Mouse (Mus musculus): Measurements from ENCODE around the gene Fbxl7. TPM values are rescaled to one million over a fixed set of nuclear protein-coding genes. Genes with fewer than 3 reads are reported as not detected.

Fbxl7 gene
- 10 to 100 TPM; 10.5 to 18.8 (median 12.4) TPM for total RNA-seq (2022)

DNA sequence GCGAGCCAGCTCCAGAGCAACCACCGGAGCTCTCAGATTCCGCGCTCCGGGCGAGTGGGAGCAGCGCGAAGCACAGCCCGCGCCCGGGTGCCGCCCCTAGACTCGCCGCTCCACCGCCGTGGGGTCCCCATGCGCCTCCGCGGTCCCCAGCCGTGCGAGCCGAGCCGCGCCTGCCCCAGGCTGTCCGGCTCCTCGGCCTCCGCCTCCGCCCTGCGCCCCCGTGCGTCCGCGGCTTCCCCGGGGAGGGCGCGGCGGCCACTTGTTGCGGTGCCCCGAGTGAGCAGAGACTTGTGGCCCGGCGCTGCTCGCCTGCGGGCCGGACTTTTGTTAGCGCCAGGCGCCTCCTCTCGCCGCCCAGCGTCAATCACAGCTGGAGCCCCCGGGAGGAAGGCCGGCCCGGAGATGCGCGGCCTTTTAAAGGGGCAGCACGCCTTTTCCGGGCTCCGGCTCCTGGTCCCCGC, at the start of gene Fbxl7:
TSS of gene Fbxl7 (minus strand) at position 330 of the 461 bp plus-strand sequence.
- peak; percentile 85 for DNase-seq

DNA sequence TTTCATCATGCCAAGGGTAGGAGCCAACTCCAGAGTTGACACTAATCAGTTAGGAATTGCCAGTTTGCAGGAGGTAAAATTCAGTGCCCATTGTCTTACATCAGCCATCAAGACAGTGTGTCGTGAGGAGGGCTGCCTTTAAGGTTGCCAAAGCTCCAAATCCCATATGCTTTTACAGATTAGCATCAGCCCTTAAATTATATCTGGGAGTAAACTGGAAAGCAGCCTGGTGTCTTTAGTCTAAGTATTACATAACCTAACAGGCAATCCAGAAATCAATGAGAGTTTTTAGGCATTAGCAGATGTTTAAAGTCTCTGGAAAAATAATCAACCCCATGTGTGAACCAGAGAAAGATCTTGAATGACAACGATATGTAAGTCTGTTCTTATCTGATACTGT, 26.6 kb upstream of the Fbxl7 start:
- no peak for DNase-seq

DNA sequence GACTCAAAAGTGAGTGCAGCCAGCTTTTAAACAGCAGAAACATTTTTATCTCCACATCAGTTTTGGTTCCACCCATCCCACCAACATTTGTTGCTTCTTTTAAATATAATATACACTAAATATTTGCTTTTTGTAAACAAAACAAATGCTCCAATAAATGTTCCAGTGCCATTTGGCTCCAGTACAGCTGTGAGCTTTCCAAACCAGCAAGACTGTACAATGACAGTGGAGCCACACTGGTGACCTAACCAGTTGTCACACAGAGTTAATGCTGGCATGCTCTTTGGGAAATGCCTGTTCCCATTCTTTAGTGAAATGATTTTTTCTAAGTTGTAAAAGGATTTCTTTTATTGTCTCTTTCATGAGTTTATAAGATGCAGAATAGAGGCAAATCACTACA, 18.0 kb upstream of the Fbxl7 start:
- no peak for DNase-seq

DNA sequence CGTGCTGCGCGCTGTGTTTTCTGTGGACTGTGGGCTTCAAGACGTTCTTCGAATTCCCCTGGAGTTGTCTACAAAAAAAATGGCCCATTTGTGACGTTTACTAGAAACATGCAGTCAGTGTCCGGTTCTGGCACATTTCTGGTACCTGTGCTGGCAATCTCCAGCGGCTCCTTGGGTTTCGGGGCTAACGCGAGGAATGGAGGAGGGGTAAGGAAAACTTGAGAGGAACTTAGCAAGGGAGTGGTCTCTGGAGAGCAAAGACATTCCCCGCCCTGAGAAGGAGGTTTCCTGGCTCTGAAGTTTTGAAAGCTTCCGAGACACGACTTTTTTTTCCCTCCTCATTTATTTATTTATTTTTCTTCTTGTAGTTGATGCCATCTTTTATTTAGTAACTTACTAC, 381 bp upstream of the Fbxl7 start:
- no peak for DNase-seq

DNA sequence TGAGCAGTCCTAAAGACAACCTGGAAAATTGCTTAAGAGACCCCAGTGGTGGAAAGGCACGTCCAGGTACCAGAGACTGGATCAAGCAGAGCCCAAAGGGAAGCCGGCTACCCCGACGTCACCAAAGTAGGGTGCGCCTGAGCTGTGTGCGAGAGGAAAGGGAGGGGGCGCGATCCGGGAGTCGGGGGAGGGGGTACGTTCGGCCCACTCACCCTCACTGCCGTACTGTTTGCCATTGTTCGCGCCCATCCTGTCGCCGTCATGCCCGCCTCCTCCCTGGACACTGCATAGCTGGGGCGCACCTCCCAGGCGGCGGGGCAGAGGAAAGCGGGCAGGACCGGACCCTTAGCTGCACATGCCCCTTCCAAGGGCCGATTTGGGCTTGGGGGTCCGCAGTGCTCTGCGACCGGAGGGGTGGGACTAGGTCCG, 565 bp downstream of the Fbxl7 start:
- peak; percentile 12 for DNase-seq

DNA sequence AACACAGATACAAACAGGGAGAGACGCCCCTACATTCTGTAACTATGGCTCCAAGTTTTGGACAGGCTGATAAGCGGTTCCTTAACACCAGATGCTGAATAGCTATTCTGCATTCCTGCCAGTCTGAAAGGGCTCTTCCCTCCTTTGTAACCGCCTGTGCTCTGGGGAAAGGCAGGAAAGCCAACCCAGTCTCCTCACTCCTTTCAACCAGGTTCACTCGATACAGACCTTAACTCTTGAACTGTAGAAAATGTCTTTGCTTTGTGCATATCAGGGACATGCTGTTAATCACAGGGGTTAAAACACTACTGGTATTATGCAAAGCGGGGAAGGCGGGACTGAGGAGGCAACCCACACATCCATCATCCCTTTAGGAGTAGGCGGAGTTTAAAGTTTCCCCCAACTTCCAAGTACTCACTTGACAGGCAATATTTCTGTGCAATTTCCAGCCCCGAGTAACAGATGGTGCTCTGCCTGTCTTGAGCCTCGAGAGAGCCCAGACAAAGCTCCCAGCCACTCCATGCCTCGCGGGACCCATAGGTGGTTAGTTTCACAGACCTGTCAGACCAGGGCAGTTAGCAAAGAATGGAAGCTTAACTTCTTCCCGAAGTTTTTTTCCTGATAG, 1.2 kb downstream of the Fbxl7 start:
- DNase-seq, result peak; percentile 58

DNA sequence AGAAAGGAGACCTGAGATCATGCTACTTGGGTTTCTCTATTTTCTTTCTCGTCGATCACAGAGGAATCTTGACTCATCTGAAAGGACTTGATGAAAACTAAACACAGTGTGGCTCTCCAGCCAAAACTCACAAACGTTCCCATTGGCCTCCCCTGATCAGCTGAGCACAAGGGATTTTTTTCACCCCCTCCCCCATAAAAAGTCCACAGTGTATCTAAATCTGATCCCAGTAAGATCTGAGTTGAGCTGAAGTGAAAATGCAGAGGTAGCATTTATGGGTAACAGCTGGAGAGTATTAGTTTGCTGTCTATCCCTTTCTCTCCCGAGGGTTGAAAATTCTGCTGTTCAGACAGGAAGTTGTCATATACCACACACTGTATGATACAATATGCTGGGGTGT, 2.2 kb downstream of the Fbxl7 start:
- DNase-seq, result no peak

DNA sequence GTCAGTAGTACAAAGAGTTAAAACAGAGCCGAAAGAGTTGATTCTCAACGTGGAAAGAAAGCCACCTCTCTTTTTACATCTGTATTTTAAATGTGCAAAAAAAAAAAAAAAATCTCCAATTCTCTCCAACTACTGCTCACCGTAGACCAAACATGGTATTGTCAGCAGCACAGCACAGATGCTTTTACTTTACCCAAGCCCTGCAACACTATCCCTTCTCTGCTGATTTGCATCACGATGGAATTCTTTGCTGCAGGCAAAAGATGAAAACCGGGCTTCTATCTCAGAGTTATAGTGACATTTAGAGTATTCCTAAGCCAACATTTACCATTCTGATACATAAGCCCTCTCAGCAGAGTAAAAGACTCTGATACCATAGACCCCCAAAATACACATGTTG, 5.4 kb downstream of the Fbxl7 start:
- no peak for DNase-seq

DNA sequence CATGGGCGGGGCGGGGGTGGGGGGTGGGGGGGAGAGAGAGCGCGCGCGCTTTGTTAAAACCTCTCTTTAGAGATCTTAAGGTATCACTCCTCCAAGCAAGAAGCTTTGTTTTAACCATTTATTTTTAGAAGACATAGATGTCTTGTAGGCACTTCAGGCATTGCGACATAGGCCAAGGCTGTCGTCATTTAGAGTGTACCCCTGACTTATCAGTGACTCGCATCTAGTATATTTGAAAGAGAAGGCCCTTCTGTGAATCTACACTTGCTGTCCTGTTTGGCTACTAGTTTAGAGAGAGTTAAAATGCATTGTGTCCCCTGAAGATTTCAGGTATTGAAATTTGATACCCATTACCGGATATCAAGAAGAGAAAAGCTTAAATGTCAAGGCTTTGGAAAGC, 7.2 kb downstream of the Fbxl7 start:
- no peak for DNase-seq

DNA sequence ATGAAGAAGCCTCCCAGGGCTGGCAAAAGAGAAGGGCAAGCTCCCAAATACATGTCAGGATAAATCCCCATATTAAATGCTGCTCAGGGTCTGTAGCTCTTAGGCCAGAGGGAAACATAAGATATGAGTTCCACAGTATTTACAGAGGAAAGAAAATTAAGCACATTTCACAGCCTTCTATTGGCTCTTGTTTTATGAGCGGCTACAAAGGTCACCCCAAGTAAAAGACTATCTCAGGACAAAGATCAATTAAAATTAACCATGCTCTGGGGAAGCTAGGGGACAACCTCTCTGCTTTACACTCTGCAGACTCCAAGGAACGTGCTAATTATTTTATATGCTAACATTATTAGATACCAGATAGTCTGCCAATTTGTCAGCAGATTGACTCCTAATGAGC, 9.4 kb downstream of the Fbxl7 start:
- DNase-seq, result no peak

DNA sequence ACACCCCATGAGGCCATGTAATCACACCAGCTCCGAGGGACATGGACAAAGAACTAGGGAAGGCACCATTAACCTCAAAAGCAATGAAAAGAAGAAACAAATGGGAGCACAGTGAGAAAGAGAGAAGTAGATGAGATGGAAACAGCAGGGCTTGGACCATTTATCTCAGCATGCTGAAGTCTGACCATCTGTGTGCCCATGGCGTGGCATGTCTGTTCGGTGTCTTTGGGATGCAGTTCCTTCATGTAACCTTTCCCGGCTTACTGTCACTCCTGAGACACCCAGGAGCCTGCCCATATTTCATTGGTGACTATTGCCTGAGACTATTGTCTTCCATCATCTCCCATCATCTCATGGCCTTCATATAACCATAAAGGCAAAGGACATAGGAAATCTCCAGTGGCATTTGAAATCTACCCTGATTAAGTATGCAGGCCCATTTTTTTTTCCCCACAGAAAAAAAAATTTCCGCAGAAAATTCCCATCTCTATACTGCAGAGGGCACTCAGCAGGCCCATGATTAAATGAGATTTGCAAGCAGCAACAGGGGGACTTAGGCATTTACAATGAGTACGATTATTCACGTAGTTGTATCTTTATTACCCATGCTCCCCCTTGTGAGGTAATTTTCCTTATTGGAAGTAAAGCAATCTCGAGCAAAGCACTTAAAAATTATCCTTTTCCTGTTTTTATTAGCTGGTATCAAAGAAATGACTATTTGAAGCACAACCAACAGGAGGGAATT, 15.0 kb downstream of the Fbxl7 start:
- no peak for DNase-seq

DNA sequence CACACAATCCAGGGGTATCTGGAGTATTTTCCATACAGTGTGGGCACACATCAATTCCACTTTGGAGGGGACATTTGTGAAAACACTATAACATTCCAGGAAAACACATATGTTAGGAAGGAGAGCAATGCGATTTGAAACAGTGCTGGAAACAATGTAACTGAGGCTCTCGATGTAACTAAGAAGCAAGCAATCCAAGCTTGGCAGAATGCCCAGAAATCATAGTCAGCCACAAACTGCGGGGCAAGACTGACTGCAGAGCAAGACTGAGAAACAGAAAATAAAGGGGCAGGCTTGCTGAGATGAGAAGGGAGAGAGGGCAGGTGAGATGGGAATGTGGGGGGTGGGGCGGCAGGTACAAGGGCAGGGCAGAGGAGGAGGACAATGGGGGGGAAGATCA, 19.7 kb downstream of the Fbxl7 start:
- DNase-seq, result peak; percentile 30

DNA sequence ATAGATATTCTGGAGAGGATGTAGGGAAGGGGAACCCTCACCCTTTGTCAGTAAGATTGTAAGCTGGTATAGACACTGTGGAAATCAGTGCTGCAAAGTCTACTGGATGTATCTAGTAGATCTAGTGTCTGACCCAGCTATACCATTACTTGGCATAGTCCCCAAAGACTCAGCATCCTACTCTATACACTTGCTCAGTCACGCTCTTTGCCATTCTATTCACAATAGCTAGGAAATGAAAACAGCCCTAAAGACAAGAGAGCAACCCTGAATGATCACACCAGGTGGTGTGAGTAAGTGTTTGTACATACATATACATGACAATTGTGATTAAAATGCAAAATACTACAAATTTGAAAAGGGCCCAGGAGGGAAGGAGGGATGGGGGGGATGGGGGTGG, 23.1 kb downstream of the Fbxl7 start:
- no peak for DNase-seq

DNA sequence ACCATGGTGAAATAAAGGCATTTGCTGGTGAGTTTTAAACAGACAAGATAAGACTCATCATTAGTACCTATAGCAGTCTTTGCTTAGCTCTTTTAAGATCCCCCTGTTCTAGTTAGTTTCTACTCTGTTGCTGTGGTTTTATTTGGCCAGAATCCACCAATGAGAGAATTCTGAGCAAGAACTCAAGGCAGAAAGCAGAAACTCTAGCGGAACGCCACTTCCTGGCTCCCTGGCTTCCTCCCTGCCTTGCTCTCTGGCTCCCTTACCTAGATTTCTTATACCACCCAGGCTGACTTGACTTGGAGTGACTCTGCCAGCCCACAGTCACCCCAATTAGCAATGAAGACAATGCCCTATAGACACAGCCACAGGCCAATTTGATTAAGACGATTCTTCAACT, 26.2 kb downstream of the Fbxl7 start:
- no peak for DNase-seq

DNA sequence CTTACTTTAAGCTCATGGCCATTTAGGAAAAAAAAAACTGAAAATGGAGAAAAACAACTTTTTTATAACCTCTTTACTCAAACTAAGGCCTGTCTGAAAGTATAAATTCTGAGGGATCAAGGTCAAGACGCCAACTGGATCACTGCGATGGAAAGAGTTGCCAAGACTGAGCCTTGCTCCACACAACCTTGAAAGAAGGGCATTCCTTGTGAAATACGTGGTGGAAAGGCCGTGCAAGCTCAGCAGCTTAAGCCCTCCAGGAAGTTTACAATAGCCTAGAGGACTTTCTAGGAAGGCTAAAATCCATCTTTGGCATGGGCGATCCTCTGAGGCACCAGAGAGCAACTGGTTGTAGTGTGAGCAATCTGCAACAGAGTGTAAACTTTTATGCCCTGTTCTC, 27.9 kb downstream of the Fbxl7 start:
- peak; percentile 58 for DNase-seq

DNA sequence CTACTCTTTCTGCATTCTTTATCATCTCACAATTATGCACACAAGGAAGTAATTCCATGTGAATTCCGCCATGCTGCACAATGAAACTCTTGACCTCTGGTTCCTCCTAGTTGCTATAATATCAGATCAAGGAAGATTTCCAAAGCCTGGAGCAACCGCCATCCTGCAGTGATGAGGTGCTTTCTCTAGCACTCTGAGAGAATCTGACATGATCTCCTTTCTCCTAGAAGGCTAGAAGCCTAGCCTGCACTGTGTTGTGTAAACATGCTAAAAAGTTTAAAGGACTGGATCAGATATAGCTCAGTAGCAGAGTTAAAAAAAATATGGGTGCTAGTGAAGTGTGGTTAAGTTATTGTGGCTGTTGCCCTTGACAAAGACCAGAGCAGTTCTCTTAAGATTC, 33.2 kb downstream of the Fbxl7 start:
- DNase-seq, result no peak

DNA sequence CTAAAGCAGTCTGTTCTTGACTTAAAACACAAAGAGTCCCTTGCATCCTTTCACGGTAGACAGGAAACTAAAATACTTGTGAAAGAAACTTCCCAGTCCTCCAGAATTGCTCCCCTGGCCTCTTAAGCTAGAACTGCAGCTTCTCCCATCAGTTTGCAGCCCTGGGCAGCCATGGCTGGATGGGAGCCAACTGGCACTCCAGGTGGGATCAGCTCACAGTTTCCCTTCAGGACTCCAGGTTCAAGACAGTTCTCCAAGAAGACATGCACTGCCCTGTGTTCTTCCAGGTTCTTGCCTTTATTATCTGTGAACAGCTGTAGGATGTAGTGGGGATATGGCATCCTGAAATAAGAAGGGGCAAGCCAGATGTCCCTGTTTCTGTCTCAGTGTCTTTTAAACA, 45.8 kb downstream of the Fbxl7 start:
- no peak for DNase-seq

DNA sequence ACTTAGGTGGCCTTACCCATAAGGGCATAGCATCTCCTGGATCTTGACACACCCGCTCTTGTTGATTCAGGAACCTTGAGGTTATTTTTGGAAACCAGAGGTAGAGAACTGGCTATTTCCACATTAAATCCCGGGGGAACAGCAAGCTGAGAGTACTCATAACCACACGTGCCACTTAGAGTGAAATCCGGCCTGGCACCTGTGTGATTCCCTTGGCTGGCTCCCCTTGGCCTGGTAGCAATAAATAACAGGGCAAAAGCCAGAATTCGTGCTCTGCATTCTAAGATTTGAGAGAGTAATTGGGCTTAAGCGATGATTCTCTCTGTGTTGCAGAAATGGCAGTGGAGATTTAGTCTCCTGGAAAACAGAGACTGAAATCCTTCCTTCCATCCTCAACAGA, 53.2 kb downstream of the Fbxl7 start:
- DNase-seq, result no peak

DNA sequence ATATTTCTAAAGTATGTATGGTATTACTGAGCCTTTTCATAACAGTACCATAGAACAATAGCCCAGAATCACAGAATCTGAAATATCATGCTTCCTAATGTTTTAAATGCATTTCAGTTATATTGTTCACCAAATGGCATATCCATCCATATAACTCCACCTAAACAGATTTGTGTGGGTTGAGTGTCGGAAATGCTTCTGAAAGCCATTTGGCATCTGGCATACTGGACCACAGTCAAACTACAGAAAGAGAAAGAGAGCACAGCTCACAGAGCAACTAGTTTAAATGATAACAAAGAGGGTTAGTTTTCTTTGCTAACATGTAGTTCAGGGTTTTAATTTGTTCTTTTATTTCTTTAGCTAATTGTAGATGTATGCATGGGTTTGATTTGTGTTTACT, 57.0 kb downstream of the Fbxl7 start:
- no peak for DNase-seq

DNA sequence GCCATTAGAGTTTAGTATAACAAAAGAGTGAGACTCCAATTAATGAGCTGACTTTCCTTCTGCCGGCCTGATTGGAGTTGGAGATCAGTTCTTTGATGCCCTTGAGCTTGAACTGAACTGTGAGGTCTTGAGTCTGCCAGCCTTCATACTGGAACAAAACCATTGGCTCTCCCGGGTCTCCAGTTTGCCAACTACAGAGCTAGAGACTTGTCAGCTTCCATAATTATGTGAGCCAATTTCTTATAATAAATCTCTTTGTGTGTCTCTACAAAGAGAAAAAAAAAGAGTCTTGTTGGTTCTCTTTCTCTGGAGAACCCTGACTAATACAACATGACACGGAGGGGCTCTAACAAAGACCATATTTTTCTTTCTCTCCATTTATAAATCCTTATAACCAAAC, 58.2 kb downstream of the Fbxl7 start:
- DNase-seq, result no peak

DNA sequence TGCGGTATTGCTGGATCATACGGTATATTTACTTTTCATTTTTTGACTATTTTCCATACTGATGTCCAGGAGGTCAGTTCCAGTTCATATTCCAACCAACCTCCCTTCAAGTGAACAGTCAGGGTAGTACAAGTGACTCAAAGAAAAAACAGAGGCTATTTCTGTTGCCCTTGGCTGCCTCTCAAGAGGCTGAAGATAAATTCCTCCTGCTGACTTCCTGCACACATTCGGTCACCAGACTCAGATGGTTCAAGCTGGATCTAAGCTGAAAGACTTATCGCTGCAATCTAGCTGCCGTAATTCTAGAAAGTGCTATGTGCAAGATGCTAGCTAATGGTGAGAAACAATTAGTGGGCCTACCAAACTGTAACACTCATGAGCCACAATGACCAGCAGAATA, 61.0 kb downstream of the Fbxl7 start:
- peak; percentile 4 for DNase-seq

DNA sequence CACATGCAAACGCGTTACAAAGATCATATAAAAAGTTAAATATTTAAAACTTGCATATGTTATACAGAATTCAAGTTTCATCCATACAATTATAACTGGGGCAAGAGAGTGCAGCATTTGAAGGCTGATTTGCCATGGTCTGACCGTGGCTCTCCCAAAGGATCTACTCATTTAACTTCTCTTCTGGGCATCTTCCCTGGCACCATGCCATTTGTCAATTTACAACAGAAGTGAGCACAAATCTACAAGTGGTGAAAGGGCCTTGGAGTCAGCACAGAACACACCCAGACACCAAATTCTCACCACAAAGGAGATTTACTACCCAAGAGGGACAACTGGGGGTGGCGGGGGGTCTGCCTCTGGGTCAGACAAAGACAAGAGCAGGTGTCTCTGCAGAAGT, 64.2 kb downstream of the Fbxl7 start:
- no peak for DNase-seq

DNA sequence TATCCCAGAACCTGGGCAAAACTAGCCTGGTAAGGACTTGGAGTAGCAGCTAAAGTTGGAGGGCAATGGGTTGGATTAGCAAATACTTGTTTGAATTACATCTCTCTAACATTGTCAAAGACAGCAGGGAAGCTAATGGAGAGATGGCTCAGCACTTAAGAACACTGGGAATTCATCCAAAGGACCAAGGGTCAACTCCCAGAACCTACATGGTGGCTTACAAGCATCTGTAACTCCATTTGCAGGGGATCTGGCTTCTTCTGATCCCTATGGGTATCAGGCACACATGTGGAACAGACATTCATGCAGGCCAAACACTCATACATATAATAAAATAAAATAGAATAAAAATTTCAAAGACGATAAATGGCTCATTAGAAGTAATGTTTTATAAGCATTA, 78.4 kb downstream of the Fbxl7 start:
- DNase-seq, result no peak

DNA sequence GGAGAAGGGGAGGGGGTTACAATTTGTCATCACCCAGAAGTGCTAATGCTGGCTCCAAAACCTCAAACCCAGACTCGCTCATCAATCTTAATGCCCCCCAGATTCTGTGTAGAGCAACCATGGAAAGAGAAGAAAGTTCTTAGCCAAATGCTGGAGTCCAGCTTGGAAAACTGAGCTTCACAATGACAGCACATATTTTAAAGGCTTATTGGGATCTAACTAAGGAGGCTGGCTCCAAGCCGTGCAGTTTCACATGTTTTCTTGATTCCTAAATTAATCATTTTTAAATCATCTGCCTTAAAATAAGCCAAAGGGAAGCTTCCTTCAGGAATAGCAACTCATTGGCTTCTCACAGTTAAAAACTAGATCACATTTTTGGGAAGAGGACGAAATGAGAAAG, 82.5 kb downstream of the Fbxl7 start:
- DNase-seq, result no peak

DNA sequence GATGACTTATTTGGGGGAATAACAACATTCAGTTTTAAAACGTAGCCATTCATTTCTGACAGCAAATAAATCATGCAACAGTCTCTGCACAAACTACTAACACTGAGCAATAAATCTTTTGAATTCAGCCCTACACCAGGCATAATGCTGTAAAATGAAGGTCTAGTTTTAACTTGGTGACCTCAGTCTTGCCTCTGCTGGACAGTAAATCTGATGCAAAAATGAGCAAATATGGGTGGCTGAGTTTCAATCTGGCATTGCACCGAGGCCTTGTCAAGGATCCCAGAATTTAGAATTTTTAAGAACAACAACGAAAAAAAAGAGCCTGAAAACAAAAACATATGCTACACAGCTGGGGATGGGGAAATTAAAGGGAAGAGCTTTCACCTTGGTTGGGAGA, 85.8 kb downstream of the Fbxl7 start:
- no peak for DNase-seq

Data from adrenal gland, adult 8-10 months (tissue).